Mouse (Mus musculus) stomach, postnatal 0 days (tissue): ENCODE results near the gene Tlx2. TPM values are rescaled to one million over a fixed set of nuclear protein-coding genes. Genes with fewer than 3 reads are reported as not detected.

Experiments used
- ATAC-seq: fragments of 200-750 bp; cut with Nextera tagmentation; 2 replicates; pipeline ENCODE4 v1.8.0; 2017; ENCODE audit not compliant: low FRiP score, low TSS enrichment
- DNase-seq: peaks from one replicate; pipeline ENCODE4 v3.0.0-alpha.2; 2016; ENCODE audit warnings: low spot score
- H3K27ac ChIP-seq: fragments of 300-500 bp; sonication (generic); replicated peaks from 2 replicates; pipeline ENCODE4 v1.5.1; 2014; ENCODE audit warnings: mild to moderate bottlenecking, control low read depth
- H3K27me3 ChIP-seq: fragments of 300-500 bp; sonication (generic); 2 replicates; pipeline ENCODE4 v1.6.1; 2014; ENCODE audit warnings: low read length; ENCODE audit not compliant: control insufficient read depth, insufficient read depth
- H3K36me3 ChIP-seq: fragments of 300-500 bp; sonication (generic); 2 replicates; pipeline ENCODE4 v1.6.1; 2014; ENCODE audit warnings: low read length, mixed read lengths; ENCODE audit not compliant: control insufficient read depth, insufficient read depth
- H3K4me1 ChIP-seq: fragments of 300-500 bp; sonication (generic); replicated peaks from 2 replicates; pipeline ENCODE4 v1.6.1; 2014; ENCODE audit warnings: antibody characterized with exemption; ENCODE audit not compliant: control insufficient read depth, insufficient read depth
- H3K4me2 ChIP-seq: fragments of 300-500 bp; sonication (generic); replicated peaks from 2 replicates; pipeline ENCODE4 v1.6.1; 2014; ENCODE audit warnings: low read depth, mild to moderate bottlenecking, control low read depth, moderate library complexity
- H3K4me3 ChIP-seq: fragments of 300-500 bp; sonication (generic); 2 replicates; pipeline ENCODE4 v1.5.1; 2014; ENCODE audit warnings: low read depth, low read length, control low read depth
- H3K9ac ChIP-seq: fragments of 300-500 bp; sonication (generic); 2 replicates; pipeline ENCODE4 v1.6.1; 2014; ENCODE audit warnings: mild to moderate bottlenecking, low read length, control low read depth, mixed read lengths
- H3K9me3 ChIP-seq: fragments of 300-500 bp; sonication (generic); 2 replicates; pipeline ENCODE4 v1.6.1; 2016; ENCODE audit warnings: low read length; ENCODE audit not compliant: control insufficient read depth
- CTCF ChIP-seq: IDR thresholded peaks from 2 replicates; pipeline ENCODE4 v1.5.1; 2016; ENCODE audit warnings: antibody characterized with exemption, low read depth, mild to moderate bottlenecking, moderate library complexity
- EP300 ChIP-seq: optimal IDR thresholded peaks from 2 replicates; pipeline ENCODE3; 2016; ENCODE audit warnings: antibody characterized with exemption
- WGBS: fragments of 180-500 bp; shearing (Covaris S2); extraction: QIAGEN DNeasy Blood & Tissue Kit; methylation state at CpG from one replicate; pipeline ENCODE4 v1.1.7; 2014; 5-methylcytosine and 5-hydroxymethylcytosine counted together
- polyA plus RNA-seq: library from polyadenylated mRNA; unstranded; fragments of >200 nt; fragmentation: Nextera tagmentation; extraction: Ambion mirVana; gene quantifications from 2 replicates; pipeline ENCODE4 v1.2.1, GENCODE M21; 2015

Gene Tlx2
- polyA plus RNA-seq, 1 experiment from 2014 or later: 2.4 TPM

DNA sequence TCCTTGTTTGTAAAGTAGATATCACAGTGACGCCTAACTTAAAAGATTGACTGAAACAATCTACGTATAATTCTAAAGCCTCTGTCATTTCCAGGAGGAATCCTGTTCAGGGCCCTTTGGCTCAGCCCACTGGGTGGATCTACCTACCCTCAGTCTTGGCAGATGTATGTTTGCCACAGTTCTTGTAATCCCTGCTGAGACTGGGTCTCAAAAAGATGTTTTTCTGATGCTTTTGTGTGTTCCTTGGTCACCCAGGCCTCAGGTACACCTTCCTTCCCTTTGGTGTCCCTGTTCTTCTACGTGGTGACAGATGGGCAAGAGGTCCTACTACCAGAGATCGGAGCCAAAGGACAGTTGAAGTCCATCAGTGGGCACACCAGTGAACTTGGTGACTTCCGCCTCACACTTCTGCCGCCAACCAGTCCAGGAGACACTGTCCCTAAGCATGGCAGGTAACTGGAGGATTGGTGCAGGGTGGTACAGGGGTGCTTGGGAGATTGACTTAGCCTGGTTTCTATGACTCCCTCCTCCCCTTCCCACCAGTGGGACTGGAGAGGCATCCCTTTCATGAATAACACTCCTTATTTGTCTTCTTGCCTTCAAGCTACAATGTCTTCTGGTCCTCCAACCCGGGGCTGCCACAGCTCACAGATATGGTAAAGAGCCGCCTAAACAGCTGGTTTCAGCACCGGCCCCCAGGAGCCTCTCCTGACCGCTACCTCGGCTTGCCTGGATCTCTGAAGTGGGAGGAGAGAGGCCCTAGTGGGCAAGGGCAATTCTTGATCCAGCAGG, 46.5 kb upstream of the Tlx2 start:
- H3K27me3 ChIP-seq: no peaks in the 10 kb centered on the region
- ATAC-seq: no peak
- H3K4me1 ChIP-seq: no peaks in the 10 kb centered on the region
- WGBS: 65% methylated on average over 11 of the region's 11 CpGs
- no peak for DNase-seq
- H3K36me3 ChIP-seq: peaks cover 5% of the 10 kb centered on the region
- H3K4me2 ChIP-seq: peak overlapping the region; percentile 97
- H3K4me3 ChIP-seq: peak overlapping the region; percentile 66
- H3K9ac ChIP-seq: peak overlapping the region; percentile 84
- peak overlapping the region; percentile 92; the same call in 1 of the 2 replicates for H3K27ac ChIP-seq
- TF ChIP-seq EP300 (no peak), CTCF (no peak)
- no peaks in the 10 kb centered on the region for H3K9me3 ChIP-seq

- Histone ChIP-seq H3K9me3 (no peaks in the 10 kb centered on the region), H3K4me3 (peak overlapping the region; percentile 66), H3K27me3 (no peaks in the 10 kb centered on the region), H3K4me2 (peak overlapping the region; percentile 97), H3K36me3 (peaks cover 5% of the 10 kb centered on the region), H3K9ac (peak overlapping the region; percentile 84), H3K27ac (peak overlapping the region; percentile 92), H3K4me1 (no peaks in the 10 kb centered on the region)
- WGBS: 1% methylated on average over 27 of the region's 48 CpGs
- TF ChIP-seq EP300 (no peak), CTCF (no peak)
- ATAC-seq (no peak; the same call in none of the 2 replicates), DNase-seq (no peak)
Observed at GRCm38 (mm10) chr6:83115682-83116372, 45.7 kb upstream of the Tlx2 start.

GRCm38 (mm10) chr6:83115011-83115671, 45.0 kb upstream of the Tlx2 start, which contains the start of gene Mogs:
Gene Mogs (plus strand): TSS chr6:83115496.
- DNase-seq (peak; percentile 97), ATAC-seq (peak; percentile 92)
- Histone ChIP-seq H3K9me3 (no peaks in the 10 kb centered on the region), H3K27ac (peak within 1 kb of the TSS; percentile 92), H3K36me3 (peaks cover 5% of the 10 kb centered on the region), H3K4me2 (peak within 1 kb of the TSS; percentile 97), H3K4me1 (no peaks in the 10 kb centered on the region), H3K4me3 (peak within 1 kb of the TSS; percentile 66), H3K9ac (peak within 1 kb of the TSS; percentile 84), H3K27me3 (no peaks in the 10 kb centered on the region)
- no peak for TF ChIP-seq EP300
- TF ChIP-seq CTCF: peak; percentile 71
- WGBS: under 1% methylated on average over 52 of the region's 58 CpGs

GRCm38 (mm10) chr6:83111510-83112136, 41.5 kb upstream of the Tlx2 start:
- no peak overlapping the region for H3K4me2 ChIP-seq
- 77% methylated on average over 4 of the region's 4 CpGs for WGBS
- H3K9me3 ChIP-seq: no peaks in the 10 kb centered on the region
- no peaks in the 10 kb centered on the region for H3K4me1 ChIP-seq
- no peaks in the 10 kb centered on the region for H3K27me3 ChIP-seq
- ATAC-seq (no peak), DNase-seq (no peak)
- no peaks in the 10 kb centered on the region for H3K36me3 ChIP-seq
- no peak overlapping the region for H3K9ac ChIP-seq
- no peak overlapping the region for H3K27ac ChIP-seq
- no peak for TF ChIP-seq CTCF
- no peak for TF ChIP-seq EP300
- no peak overlapping the region for H3K4me3 ChIP-seq

- no peaks in the 10 kb centered on the region for H3K4me1 ChIP-seq
- ATAC-seq (peak; percentile 90), DNase-seq (peak; percentile 81)
- no peaks in the 10 kb centered on the region for H3K27me3 ChIP-seq
- WGBS: under 1% methylated on average over 76 of the region's 76 CpGs
- H3K9me3 ChIP-seq: no peaks in the 10 kb centered on the region
- peak within 1 kb of the TSS; percentile 78 for H3K4me2 ChIP-seq
- peak within 1 kb of the TSS; percentile 88 for H3K27ac ChIP-seq
- H3K9ac ChIP-seq: peak within 1 kb of the TSS; percentile 90
- peak; percentile 11; the same call in 1 of the 2 replicates for TF ChIP-seq CTCF
- TF ChIP-seq EP300: no peak
- no peaks in the 10 kb centered on the region for H3K36me3 ChIP-seq
- peak within 1 kb of the TSS; percentile 93 for H3K4me3 ChIP-seq
Observed at GRCm38 (mm10) chr6:83108762-83109668, 38.9 kb upstream of the Tlx2 start, which contains the start of gene Mrpl53. Gene Mrpl53 (plus strand): TSS chr6:83109040.
